Mouse (Mus musculus): ENCODE results near the gene Slc6a6.
A peak's percentile ranks its signal among the peaks of the same experiment; 100 is the strongest.

Gene Slc6a6

GRCm38 (mm10) chr6:91776543-91776942 is 92.7 kb downstream of the Slc6a6 start:
- DNase-seq (ENCODE audit: low spot score in 2 of 2), result peak in 1 of 2 experiments; percentile 48

- no peak for DNase-seq (ENCODE audit: low spot score in 2 of 2)
These were observed 95.4 kb downstream of the Slc6a6 start for GRCm38 (mm10) chr6:91779206-91779605.

- no peak for DNase-seq (ENCODE audit: low spot score in 2 of 2)
These were observed 101.2 kb downstream of the Slc6a6 start for GRCm38 (mm10) chr6:91785018-91785417.

- DNase-seq (ENCODE audit: low spot score in 2 of 2), result no peak
These were observed 104.5 kb downstream of the Slc6a6 start for GRCm38 (mm10) chr6:91788311-91788798.

GRCm38 (mm10) chr6:91795640-91796039 is 111.8 kb downstream of the Slc6a6 start:
- DNase-seq (ENCODE audit: low spot score in 2 of 2), result no peak

GRCm38 (mm10) chr6:91796064-91796463 is 112.2 kb downstream of the Slc6a6 start:
- peak in 1 of 2 experiments; percentile 51 for DNase-seq (ENCODE audit: low spot score in 2 of 2)

- DNase-seq (ENCODE audit: low spot score in 2 of 2), result no peak
These were observed 112.9 kb downstream of the Slc6a6 start for GRCm38 (mm10) chr6:91796736-91797135.

- DNase-seq (ENCODE audit: low spot score in 2 of 2), result peak in 1 of 2 experiments; percentile 48
These were observed 114.6 kb downstream of the Slc6a6 start for GRCm38 (mm10) chr6:91798496-91798895.

GRCm38 (mm10) chr6:91804177-91804576 is 120.3 kb downstream of the Slc6a6 start:
- no peak for DNase-seq (ENCODE audit: low spot score in 2 of 2)

- DNase-seq (ENCODE audit: low spot score in 2 of 2), result peak; percentile 37 to 38
These were observed 123.3 kb downstream of the Slc6a6 start for GRCm38 (mm10) chr6:91807169-91807568.

GRCm38 (mm10) chr6:91808022-91808421 is 124.2 kb downstream of the Slc6a6 start:
- DNase-seq (ENCODE audit: low spot score in 2 of 2), result no peak
